Mouse (Mus musculus) CH12.LX (cell line): ENCODE data around the gene Gm20388. TPM values are rescaled to one million over a fixed set of nuclear protein-coding genes. Genes with fewer than 3 reads are reported as not detected.
A peak's percentile ranks its signal among the peaks of the same experiment; 100 is the strongest.

Source experiments
- DNase-seq: peaks from one replicate; pipeline ENCODE4 v3.0.0-alpha.2; 2013; ENCODE audit errors: extremely low read depth
- H3K27ac ChIP-seq: 2 replicates; pipeline ENCODE4 v1.5.1; 2012; ENCODE audit warnings: low read depth, mild to moderate bottlenecking, control low read depth, moderate library complexity; ENCODE audit not compliant: insufficient read depth
- H3K27me3 ChIP-seq: replicated peaks from 2 replicates; pipeline ENCODE3; 2012; ENCODE audit warnings: inconsistent platforms
- H3K36me3 ChIP-seq, 2 experiments: replicated peaks in 1 of 2; 2 replicates each; pipeline versions ENCODE3 to v1.6.1; 2012; ENCODE audit warnings: inconsistent platforms in 1 of 2, low read length in 1 of 2, mild to moderate bottlenecking in 1 of 2, mixed read lengths in 1 of 2, moderate library complexity in 1 of 2; ENCODE audit not compliant: control insufficient read depth in 1 of 2, insufficient read depth in 1 of 2
- H3K4me1 ChIP-seq, 2 experiments: 2 replicates each; pipeline ENCODE4 v1.6.1; 2012; ENCODE audit warnings: inconsistent platforms in 1 of 2, moderate library complexity in 1 of 2; ENCODE audit not compliant: insufficient read depth in 2 of 2, control insufficient read depth in 1 of 2
- H3K4me2 ChIP-seq: 2 replicates; pipeline ENCODE4 v1.6.1; 2012; ENCODE audit warnings: low read depth, mild to moderate bottlenecking, control low read depth; ENCODE audit not compliant: poor library complexity, insufficient read depth, severe bottlenecking
- H3K4me3 ChIP-seq, 3 experiments: fragments of 150-350 bp in 1 of 3; sonication (generic) in 1 of 3; replicated peaks in 1 of 3; 2 replicates each; pipeline versions ENCODE3 to v1.5.1; 2011 to 2012; ENCODE audit warnings: low read depth in 2 of 3, low read length in 2 of 3, mild to moderate bottlenecking in 2 of 3, moderate library complexity in 2 of 3, control low read depth in 1 of 3, improper control_type of control experiment in 1 of 3, inconsistent platforms in 1 of 3, mixed read lengths in 1 of 3; ENCODE audit not compliant: poor library complexity in 1 of 3
- H3K79me2 ChIP-seq: replicated peaks from 2 replicates; pipeline ENCODE4 v1.6.1; 2012; ENCODE audit warnings: mild to moderate bottlenecking, moderate library complexity; ENCODE audit not compliant: control insufficient read depth, poor library complexity, insufficient read depth, severe bottlenecking; ENCODE audit errors: extremely low read depth
- H3K9ac ChIP-seq: 2 replicates; pipeline ENCODE4 v1.6.1; 2012; ENCODE audit warnings: low read depth, mild to moderate bottlenecking, control low read depth, moderate library complexity; ENCODE audit not compliant: insufficient read depth
- H3K9me3 ChIP-seq: replicated peaks from 2 replicates; pipeline ENCODE3; 2012; ENCODE audit warnings: low read length, inconsistent platforms, mixed read lengths
- CHD2 ChIP-seq: IDR thresholded peaks from 2 replicates; pipeline ENCODE4 v1.6.1; 2011; ENCODE audit warnings: low read length, improper control_type of control experiment
- EP300 ChIP-seq: IDR thresholded peaks from 2 replicates; pipeline ENCODE4 v1.6.1; 2011; ENCODE audit warnings: low read length, improper control_type of control experiment
- ETS1 ChIP-seq: conservative IDR thresholded peaks from 2 replicates; pipeline ENCODE4 v1.6.1; 2012; ENCODE audit warnings: low read depth, mild to moderate bottlenecking, inconsistent platforms, low read length, improper control_type of control experiment, moderate library complexity
- GABPA ChIP-seq: IDR thresholded peaks from 2 replicates; pipeline ENCODE4 v1.6.1; 2012; ENCODE audit warnings: low read depth, low read length, improper control_type of control experiment, inconsistent platforms; ENCODE audit not compliant: insufficient replicate concordance
- HCFC1 ChIP-seq: IDR thresholded peaks from 2 replicates; pipeline ENCODE4 v1.6.1; 2012; ENCODE audit warnings: low read depth, mild to moderate bottlenecking, inconsistent platforms, low read length, improper control_type of control experiment
- JUND ChIP-seq: conservative IDR thresholded peaks from 2 replicates; pipeline ENCODE4 v1.6.1; 2011; ENCODE audit warnings: low read depth, low read length, improper control_type of control experiment
- KAT2A ChIP-seq: IDR thresholded peaks from 2 replicates; pipeline ENCODE4 v1.6.1; 2012; ENCODE audit warnings: low read length, improper control_type of control experiment, inconsistent platforms; ENCODE audit not compliant: insufficient replicate concordance
- MAX ChIP-seq: IDR thresholded peaks from 2 replicates; pipeline ENCODE4 v1.6.1; 2011; ENCODE audit warnings: low read length, improper control_type of control experiment
- MEF2A ChIP-seq: IDR thresholded peaks from 2 replicates; pipeline ENCODE4 v1.6.1; 2014; ENCODE audit warnings: low read depth, mild to moderate bottlenecking, inconsistent platforms, low read length, improper control_type of control experiment, borderline replicate concordance
- NELFE ChIP-seq: IDR thresholded peaks from 2 replicates; pipeline ENCODE4 v1.6.1; 2011; ENCODE audit warnings: low read depth, low read length, improper control_type of control experiment
- NRF1 ChIP-seq: IDR thresholded peaks from 2 replicates; pipeline ENCODE4 v1.6.1; 2014; ENCODE audit warnings: low read depth, mild to moderate bottlenecking, inconsistent platforms, low read length, improper control_type of control experiment, moderate library complexity
- POLR2A ChIP-seq: IDR thresholded peaks from 2 replicates; pipeline ENCODE4 v1.6.1; 2011; ENCODE audit warnings: low read depth, mild to moderate bottlenecking, improper control_type of control experiment, low read length
- POLR2AphosphoS2 ChIP-seq: IDR thresholded peaks from 2 replicates; pipeline ENCODE4 v1.6.1; 2011; ENCODE audit warnings: low read depth, low read length, improper control_type of control experiment
- TBP ChIP-seq: conservative IDR thresholded peaks from 2 replicates; pipeline ENCODE4 v1.6.1; 2011; ENCODE audit warnings: low read depth, low read length, improper control_type of control experiment
- UBTF ChIP-seq: IDR thresholded peaks from 2 replicates; pipeline ENCODE4 v1.6.1; 2012; ENCODE audit warnings: low read depth, mild to moderate bottlenecking, inconsistent platforms, low read length, improper control_type of control experiment, moderate library complexity
- USF1 ChIP-seq: IDR thresholded peaks from 2 replicates; pipeline ENCODE4 v1.6.1; 2014; ENCODE audit warnings: low read depth, mild to moderate bottlenecking, inconsistent platforms, low read length, improper control_type of control experiment
- USF2 ChIP-seq: conservative IDR thresholded peaks from 2 replicates; pipeline ENCODE4 v1.6.1; 2011; ENCODE audit warnings: low read depth, low read length, improper control_type of control experiment
- dilution Hi-C: fragments of 300-500 bp; cut with MboI; formaldehyde crosslinking; loops from 2 replicates; pipeline ENCODE4 v1.14.3; 2020; ENCODE audit warnings: low sequenced_read_pairs; ENCODE audit not compliant: extremely low pct_unique_long_range_greater_than_20kb, extremely low pct_ligation_motif_present
- in situ Hi-C: fragments of 300-500 bp; cut with MboI; formaldehyde crosslinking; loops from 3 replicates; pipeline ENCODE4 v1.14.3; 2019; ENCODE audit warnings: low sequenced_read_pairs, low pct_ligation_motif_present, low pct_unique_long_range_greater_than_20kb, mixed read lengths
- polyA plus RNA-seq: library from polyadenylated mRNA; unstranded; fragments of >175 nt; gene quantifications from 2 replicates; pipeline ENCODE4 v1.2.1, GENCODE M21; 2012; ENCODE audit warnings: low read depth; ENCODE audit not compliant: insufficient read length
- total RNA-seq, 2 experiments: library from RNA; depleted of rRNA; stranded (reverse); fragments of 300-350 nt in 1 of 2; fragments of >200 nt in 1 of 2; gene quantifications; 2 replicates each; pipeline ENCODE4 v1.2.3; 2012 to 2014

Gene Gm20388
- total and polyA plus RNA-seq, 3 experiments = 14.8 to 26.3 (median 22.2) TPM

- Histone ChIP-seq H3K4me1 (peaks cover 6 to 9% of the 10 kb centered on the region in 2 experiments; a peak in 3 of 4 replicates), H3K79me2 (no peaks in the 10 kb centered on the region), H3K27ac (no peak overlapping the region), H3K27me3 (peaks cover 62% of the 10 kb centered on the region), H3K4me2 (peak overlapping the region; percentile 45), H3K9ac (peak overlapping the region; percentile 11; the same call in 1 of the 2 replicates), H3K4me3 (peak overlapping the region in 2 of 3 experiments; percentile 50 to 64), H3K9me3 (peaks cover 18% of the 10 kb centered on the region), H3K36me3 (no peaks in the 10 kb centered on the region)
- DNase-seq = no peak
- in situ Hi-C loops (no loop called here), dilution Hi-C loops (no loop called here)
- TF ChIP-seq USF1 = no peak
- no peak for TF ChIP-seq NRF1
- TF ChIP-seq USF2 = no peak
- no peak for TF ChIP-seq GABPA
- TF ChIP-seq KAT2A = no peak
- TF ChIP-seq UBTF = no peak
- no peak for TF ChIP-seq TBP
Measured at GRCm38 (mm10) chr8:120114315-120114841, 203.7 kb downstream of the Gm20388 start.

GRCm38 (mm10) chr8:120116600-120116999, 206.0 kb downstream of the Gm20388 start:
- peaks cover 79% of the 10 kb centered on the region for H3K27me3 ChIP-seq
- in situ Hi-C loops = no loop called here
- no peaks in the 10 kb centered on the region for H3K79me2 ChIP-seq
- H3K4me2 ChIP-seq = no peak overlapping the region
- peaks cover 13 to 25% of the 10 kb centered on the region in 2 experiments for H3K4me1 ChIP-seq
- no peak overlapping the region for H3K4me3 ChIP-seq
- dilution Hi-C loops = no loop called here
- TF ChIP-seq EP300 (no peak), NRF1 (no peak), NELFE (no peak), POLR2A (no peak), MEF2A (no peak), JUND (no peak), ETS1 (no peak), MAX (no peak), POLR2AphosphoS2 (no peak), CHD2 (no peak), HCFC1 (no peak)
- no peak overlapping the region for H3K9ac ChIP-seq
- DNase-seq = no peak
- no peak overlapping the region for H3K27ac ChIP-seq
- H3K9me3 ChIP-seq = peaks cover 18% of the 10 kb centered on the region
- H3K36me3 ChIP-seq = no peaks in the 10 kb centered on the region
